Mouse (Mus musculus): ENCODE data around the gene Gipr. TPM values are rescaled to one million over a fixed set of nuclear protein-coding genes. Genes with fewer than 3 reads are reported as not detected.

The Gipr gene
- total RNA-seq (2014; rRNA removed) (16.9 and 20.2 TPM in 2 replicates), polyA plus RNA-seq (2015; fragmentation: Nextera tagmentation; extraction: Ambion mirVana) (5.3 and 8.0 TPM in 2 replicates)

DNA sequence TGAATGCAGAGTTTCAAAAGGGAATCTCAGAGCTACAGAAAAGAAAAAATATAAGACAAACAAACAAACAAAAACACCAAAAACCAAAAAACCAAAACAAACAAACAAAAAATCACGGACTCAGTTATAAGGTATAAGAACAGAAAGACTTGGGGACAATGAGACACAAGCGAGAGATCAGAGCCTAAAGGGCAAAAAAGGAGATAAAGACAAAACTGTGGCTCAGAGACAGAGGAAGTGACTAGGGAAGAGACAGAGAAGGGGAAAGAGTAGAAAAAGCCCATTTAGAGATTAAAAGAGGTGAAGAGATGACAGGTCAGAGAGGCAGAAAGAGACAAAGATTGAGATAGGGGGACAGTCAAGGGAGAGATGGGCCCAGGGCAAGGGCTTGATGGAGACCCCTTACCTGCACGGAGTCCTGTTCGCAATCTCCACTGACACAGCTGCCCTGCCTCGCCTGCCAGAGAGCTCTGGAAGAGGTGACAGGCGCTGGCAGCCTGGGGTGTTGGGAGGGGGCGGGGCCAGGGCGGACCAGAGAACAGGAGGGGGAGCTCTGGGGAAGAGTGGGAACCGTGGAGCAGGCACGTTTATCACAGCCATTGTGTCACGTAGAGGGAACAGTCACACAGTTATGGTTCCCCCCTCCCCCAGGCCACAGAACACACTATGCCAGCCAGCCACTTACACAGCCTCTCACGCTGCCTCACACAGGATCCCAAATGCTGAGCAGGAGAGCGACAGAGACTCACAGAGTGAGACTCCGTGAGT is at the start of gene Gipr:
Gene Gipr (minus strand): TSS at position 472 of the 768 bp plus-strand sequence.
- 11% methylated on average over 14 of the region's 14 CpGs for WGBS
- no peak for TF ChIP-seq CTCF (IDR thresholded peaks at IDR 0.05; ENCODE audit: low read depth)
- no peaks in the 10 kb centered on the region for H3K36me3 ChIP-seq (ENCODE audit: insufficient read depth)
- peak within 1 kb of the TSS; percentile 37 for H3K4me2 ChIP-seq (ENCODE audit: low read depth)
- H3K4me1 ChIP-seq (ENCODE audit: insufficient read depth): peaks cover 24% of the 10 kb centered on the region
- ATAC-seq (peak; percentile 28), DNase-seq (peak; percentile 66)
- no peaks in the 10 kb centered on the region for H3K9me3 ChIP-seq (ENCODE audit: low read length)
- peak within 1 kb of the TSS; percentile 67 for H3K27ac ChIP-seq (ENCODE audit: low read depth, low read length)
- peak within 1 kb of the TSS; percentile 11; the same call in 1 of the 2 replicates for H3K4me3 ChIP-seq (ENCODE audit: low read depth, low read length)
- H3K9ac ChIP-seq: no peak within 1 kb of the TSS; the same call in 1 of the 2 replicates
- H3K27me3 ChIP-seq (ENCODE audit: insufficient read depth, low read length): no peaks in the 10 kb centered on the region

DNA sequence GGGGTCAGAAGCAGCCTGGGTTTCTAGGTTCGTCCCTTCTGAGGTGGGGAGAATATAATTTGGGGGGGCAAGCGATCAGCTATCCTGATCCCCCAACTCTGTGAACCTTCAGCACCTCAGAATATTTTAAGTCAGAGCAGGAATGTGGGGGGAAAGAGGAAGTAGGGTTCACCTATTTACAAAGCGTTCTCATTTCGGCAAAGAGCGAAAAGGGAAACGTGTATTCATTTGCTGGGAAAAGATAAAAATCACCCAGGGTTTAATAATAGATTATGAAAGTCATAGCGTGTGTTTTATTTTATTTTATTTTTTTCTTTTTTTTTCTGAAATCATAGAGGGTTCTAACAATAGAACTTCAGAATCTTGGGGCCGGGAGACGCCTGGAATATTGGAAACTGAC is 49.0 kb upstream of the Gipr start:
- DNase-seq: no peak
- 64% methylated on average over 9 of the region's 9 CpGs for WGBS
- no peak overlapping the region for H3K9ac ChIP-seq

DNA sequence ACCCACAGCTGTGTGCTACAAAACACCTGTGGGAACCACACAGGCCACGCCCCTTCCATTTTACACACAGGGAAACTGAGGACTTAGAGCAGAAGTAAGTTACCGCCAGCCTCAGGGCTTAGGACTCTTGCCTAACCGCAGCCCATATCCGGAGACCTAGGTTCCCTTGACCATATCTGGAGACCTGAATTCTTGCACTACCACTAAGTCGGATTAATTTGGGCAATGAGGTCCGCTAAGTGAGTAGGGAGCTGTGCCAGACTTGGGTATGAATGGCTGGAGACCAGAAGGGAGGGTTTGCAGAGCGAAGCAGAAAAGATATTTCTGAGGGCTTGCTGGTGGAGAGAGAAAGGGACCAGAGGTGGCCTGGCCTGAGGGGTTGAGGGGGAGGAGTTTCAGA is 48.4 kb upstream of the Gipr start:
- no peak overlapping the region for H3K4me3 ChIP-seq (ENCODE audit: low read depth, low read length)
- no peak for DNase-seq
- no peaks in the 10 kb centered on the region for H3K9me3 ChIP-seq (ENCODE audit: low read length)
- WGBS: 61% methylated on average over 7 of the region's 7 CpGs
- no peak overlapping the region for H3K4me2 ChIP-seq (ENCODE audit: low read depth)
- no peak for TF ChIP-seq CTCF (IDR thresholded peaks at IDR 0.05; ENCODE audit: low read depth)
- H3K27me3 ChIP-seq (ENCODE audit: insufficient read depth, low read length): no peaks in the 10 kb centered on the region
- H3K9ac ChIP-seq: no peak overlapping the region
- H3K36me3 ChIP-seq (ENCODE audit: insufficient read depth): no peaks in the 10 kb centered on the region
- ATAC-seq: no peak
- H3K27ac ChIP-seq (ENCODE audit: low read depth, low read length): no peak overlapping the region
- no peaks in the 10 kb centered on the region for H3K4me1 ChIP-seq (ENCODE audit: insufficient read depth)

More for the DNA sequence above, 49.0 kb upstream of the Gipr start:
- no peak for ATAC-seq
- H3K27me3 ChIP-seq (ENCODE audit: insufficient read depth, low read length): no peaks in the 10 kb centered on the region
- H3K9me3 ChIP-seq (ENCODE audit: low read length): no peaks in the 10 kb centered on the region
- no peak overlapping the region for H3K4me3 ChIP-seq (ENCODE audit: low read depth, low read length)
- H3K36me3 ChIP-seq (ENCODE audit: insufficient read depth): no peaks in the 10 kb centered on the region
- TF ChIP-seq CTCF (IDR thresholded peaks at IDR 0.05; ENCODE audit: low read depth): no peak
- no peaks in the 10 kb centered on the region for H3K4me1 ChIP-seq (ENCODE audit: insufficient read depth)
- no peak overlapping the region for H3K27ac ChIP-seq (ENCODE audit: low read depth, low read length)
- no peak overlapping the region for H3K4me2 ChIP-seq (ENCODE audit: low read depth)

DNA sequence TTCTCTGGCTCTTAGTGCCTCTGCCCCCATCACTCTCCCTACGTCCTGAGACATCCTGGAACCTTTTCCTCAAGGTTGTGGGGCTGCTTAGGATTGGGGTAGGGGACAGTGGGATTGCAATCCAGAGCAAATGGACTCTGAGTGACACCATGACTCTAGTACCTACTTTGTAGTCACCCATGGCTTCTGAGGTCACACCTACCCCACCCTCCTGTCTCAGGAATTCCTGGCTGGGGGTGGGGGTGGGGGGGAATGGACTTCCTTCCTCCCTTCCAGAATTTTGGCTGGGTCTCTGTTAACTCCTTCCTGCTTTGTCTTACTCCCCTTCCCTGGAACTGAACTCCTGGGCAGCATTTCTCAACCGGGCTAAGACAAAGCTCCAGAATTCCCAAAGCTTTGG is 47.5 kb upstream of the Gipr start:
- Histone ChIP-seq H3K27me3 (ENCODE audit: insufficient read depth, low read length) (no peaks in the 10 kb centered on the region), H3K27ac (ENCODE audit: low read depth, low read length) (no peak overlapping the region), H3K9ac (no peak overlapping the region), H3K4me3 (ENCODE audit: low read depth, low read length) (no peak overlapping the region), H3K36me3 (ENCODE audit: insufficient read depth) (no peaks in the 10 kb centered on the region), H3K4me1 (ENCODE audit: insufficient read depth) (no peaks in the 10 kb centered on the region), H3K4me2 (ENCODE audit: low read depth) (no peak overlapping the region), H3K9me3 (ENCODE audit: low read length) (no peaks in the 10 kb centered on the region)
- TF ChIP-seq CTCF (IDR thresholded peaks at IDR 0.05; ENCODE audit: low read depth): no peak
- no peak for DNase-seq
- no peak for ATAC-seq
- WGBS: 63% methylated on average over 2 of the region's 2 CpGs

DNA sequence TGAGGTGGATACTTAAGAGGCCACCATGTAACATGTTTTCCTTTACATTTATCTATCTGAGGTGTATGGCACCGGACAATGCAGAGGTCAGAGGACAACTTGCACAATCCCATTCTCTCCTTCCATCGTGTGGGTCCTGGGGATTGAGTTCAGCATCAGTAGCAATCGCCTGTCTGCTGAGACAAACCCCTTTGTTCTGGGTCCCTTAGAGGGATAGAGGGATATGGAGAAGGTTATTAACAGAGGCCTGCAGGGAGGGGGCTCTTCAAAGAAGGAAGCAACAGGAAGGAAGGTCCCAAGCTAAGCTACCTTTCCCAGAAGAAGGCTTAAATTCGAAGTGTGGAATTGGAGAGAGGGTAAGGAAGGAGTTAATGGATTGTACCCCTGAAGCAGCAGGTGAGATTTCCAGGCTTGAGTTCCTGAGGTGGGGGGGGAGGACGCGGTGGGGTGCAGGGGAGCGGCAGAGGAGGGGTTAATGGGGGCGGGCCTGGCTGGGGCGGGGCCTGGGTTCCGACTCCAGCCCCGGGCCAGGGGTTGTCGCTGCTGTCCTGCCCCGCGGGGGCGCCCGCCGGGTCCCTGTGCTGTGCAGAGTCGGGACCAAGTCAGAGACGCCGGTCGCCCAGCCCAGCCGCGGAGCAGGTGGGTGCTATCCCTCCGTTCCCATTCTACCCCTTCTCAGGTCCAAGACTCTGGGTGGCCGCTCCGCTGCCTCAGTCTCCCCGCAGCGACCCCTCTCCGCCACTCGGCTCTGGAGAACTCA is 46.2 kb upstream of the Gipr start, which contains the start of gene Gpr4:
Gene Gpr4 (plus strand): TSS at position 543 of the 760 bp plus-strand sequence.
- peak within 1 kb of the TSS; percentile 51 for H3K9ac ChIP-seq
- peak within 1 kb of the TSS; percentile 45 for H3K4me3 ChIP-seq (ENCODE audit: low read depth, low read length)
- H3K4me1 ChIP-seq (ENCODE audit: insufficient read depth): no peaks in the 10 kb centered on the region
- no peaks in the 10 kb centered on the region for H3K9me3 ChIP-seq (ENCODE audit: low read length)
- no peak within 1 kb of the TSS for H3K27ac ChIP-seq (ENCODE audit: low read depth, low read length)
- ATAC-seq (peak; percentile 81), DNase-seq (peak; percentile 22)
- TF ChIP-seq CTCF (IDR thresholded peaks at IDR 0.05; ENCODE audit: low read depth): no peak; the same call in 1 of the 2 replicates
- peak within 1 kb of the TSS; percentile 77 for H3K4me2 ChIP-seq (ENCODE audit: low read depth)
- no peaks in the 10 kb centered on the region for H3K36me3 ChIP-seq (ENCODE audit: insufficient read depth)
- H3K27me3 ChIP-seq (ENCODE audit: insufficient read depth, low read length): no peaks in the 10 kb centered on the region
- 5% methylated on average over 29 of the region's 30 CpGs for WGBS

DNA sequence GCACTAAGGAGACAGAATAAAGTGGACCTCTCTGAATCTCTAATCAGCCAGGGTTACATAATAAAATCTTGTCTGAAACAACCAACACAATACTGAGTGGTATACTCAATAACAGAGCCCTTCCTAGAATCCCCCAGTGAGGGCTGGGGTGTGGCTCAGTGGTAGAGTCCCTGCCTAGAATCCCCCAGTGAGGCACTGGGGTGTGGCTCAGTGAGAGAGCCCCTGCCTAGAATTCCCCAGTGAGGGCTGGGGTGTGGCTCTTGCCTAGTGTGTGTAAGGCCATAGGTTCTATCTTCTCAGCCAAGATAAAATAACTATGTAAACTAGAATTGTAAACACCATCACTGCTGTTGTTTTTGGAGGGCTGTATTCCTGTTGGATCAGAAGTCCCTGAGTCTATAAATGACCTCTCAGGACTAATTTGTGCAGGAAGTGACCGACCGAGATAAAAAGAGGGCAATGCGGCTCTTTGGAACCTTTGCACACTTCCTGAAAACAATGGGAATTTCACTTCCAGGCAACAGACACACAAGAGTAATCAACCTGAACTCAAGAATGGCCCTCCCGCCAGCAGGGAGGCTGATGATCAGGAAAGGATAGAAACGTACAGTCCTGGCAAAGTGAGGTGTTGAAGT is 45.2 kb upstream of the Gipr start:
- 67% methylated on average over 5 of the region's 5 CpGs for WGBS
- DNase-seq: no peak
- H3K27me3 ChIP-seq (ENCODE audit: insufficient read depth, low read length): no peaks in the 10 kb centered on the region
- H3K4me2 ChIP-seq (ENCODE audit: low read depth): no peak overlapping the region
- no peaks in the 10 kb centered on the region for H3K4me1 ChIP-seq (ENCODE audit: insufficient read depth)
- no peak for ATAC-seq
- no peak overlapping the region for H3K27ac ChIP-seq (ENCODE audit: low read depth, low read length)
- no peaks in the 10 kb centered on the region for H3K9me3 ChIP-seq (ENCODE audit: low read length)
- H3K36me3 ChIP-seq (ENCODE audit: insufficient read depth): peaks cover 3% of the 10 kb centered on the region; the same call in 1 of the 2 replicates
- H3K9ac ChIP-seq: no peak overlapping the region
- no peak overlapping the region for H3K4me3 ChIP-seq (ENCODE audit: low read depth, low read length)
- TF ChIP-seq CTCF (IDR thresholded peaks at IDR 0.05; ENCODE audit: low read depth): no peak
